Comparison of ENCODE assay signal across 8 mouse cellular contexts in the genomic region with DNA sequence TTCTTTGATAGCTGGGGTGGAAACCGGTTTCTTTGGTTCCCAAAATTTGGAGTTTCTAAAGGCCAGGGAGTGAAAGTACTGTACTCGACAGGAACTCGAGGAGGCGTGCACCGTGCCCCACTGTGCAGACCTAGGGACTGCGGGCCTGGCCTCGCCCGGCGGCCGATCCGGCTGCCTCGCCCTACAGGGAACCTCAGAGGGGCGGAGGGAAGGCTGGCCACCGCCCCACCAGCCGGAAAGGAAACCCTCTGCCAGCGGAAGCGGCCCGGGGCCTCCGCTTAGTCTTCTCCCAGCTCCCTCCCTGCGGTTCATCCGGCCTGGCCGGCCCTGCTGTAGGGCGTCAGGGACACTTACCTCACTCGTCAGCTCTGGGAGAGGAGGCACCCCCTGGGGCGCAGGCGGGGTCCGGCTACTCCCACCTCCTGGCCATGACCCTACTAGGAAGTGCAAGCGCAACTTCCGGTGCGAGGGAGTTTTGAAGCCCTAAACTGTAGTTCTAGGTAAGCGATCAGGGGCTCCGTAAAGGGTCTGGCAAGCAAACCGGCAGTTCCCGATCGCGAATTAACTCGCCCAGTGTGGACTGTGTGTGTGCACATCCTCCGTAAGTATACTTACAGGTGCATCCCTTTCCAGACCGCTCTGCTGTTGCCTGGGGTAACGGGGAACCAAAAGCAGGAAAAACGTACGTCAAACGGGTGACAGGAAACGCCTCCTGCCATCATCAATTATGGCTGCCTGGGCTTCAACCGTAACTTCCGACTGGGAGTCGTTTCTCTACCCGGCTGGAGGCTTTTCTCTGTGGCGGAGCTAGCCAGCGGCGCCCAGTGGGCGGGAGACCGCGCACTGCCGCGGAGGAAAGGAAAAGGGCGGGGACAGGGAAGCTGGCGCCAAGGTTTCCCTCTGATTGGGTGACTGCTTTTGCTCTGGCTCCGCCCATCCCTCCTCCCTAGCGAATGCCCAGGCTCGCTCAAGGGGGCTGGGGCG. TPM values are rescaled to one million over a fixed set of nuclear protein-coding genes. Genes with fewer than 3 reads are reported as not detected.
DNase-seq lines count a peak whose midpoint lies in the region; ATAC-seq lines count a peak whose summit lies in the region.

A gene (plus strand): TSS at position 505 of the 984 bp plus-strand sequence.
A gene (minus strand): TSS at position 826 of the 984 bp plus-strand sequence.

- H3K4me1 ChIP-seq in intestine, embryonic 14.5 days (replicated peaks; ENCODE audit: control insufficient read depth, insufficient read depth, low read length), result peaks cover 19% of the 10 kb centered on the region; the same call in 1 of the 2 replicates

- peak within 1 kb of the TSS; percentile 60 for H3K4me2 ChIP-seq in intestine, embryonic 14.5 days (ENCODE audit: low read length)

- intact Hi-C loops in left cerebral cortex, postnatal 14 days (cut with DNase I), result no loop called here

- no peaks in the 10 kb centered on the region for H3K27me3 ChIP-seq in intestine, embryonic 14.5 days (replicated peaks; ENCODE audit: control insufficient read depth, insufficient read depth, low read length)

- H3K9me3 ChIP-seq in intestine, embryonic 14.5 days (ENCODE audit: control insufficient read depth, low read length), result no peaks in the 10 kb centered on the region

- under 1% methylated on average over 59 of the region's 62 CpGs for WGBS in intestine, embryonic 14.5 days

- ATAC-seq in intestine, embryonic 14.5 days (replicated peaks; ENCODE audit: low FRiP score, low TSS enrichment, low read depth), result peak; percentile 92

- peak within 1 kb of the TSS; percentile 74 for H3K4me3 ChIP-seq in intestine, embryonic 14.5 days (ENCODE audit: low read depth, low read length)

- peak within 1 kb of the TSS; percentile 92 for H3K9ac ChIP-seq in intestine, embryonic 14.5 days (ENCODE audit: low read length)

- H3K36me3 ChIP-seq in intestine, embryonic 14.5 days (ENCODE audit: control insufficient read depth, insufficient read depth, low read length), result peaks cover 5% of the 10 kb centered on the region; the same call in 1 of the 2 replicates

- DNase-seq in adrenal gland, adult 18-20 months (ENCODE audit: low spot score in 2 of 2), result peak; percentile 89 to 92
- peak; percentile 100 for DNase-seq in embryo, embryonic 11 days
- DNase-seq in gastrocnemius, postnatal 25 days, result peak; percentile 100
- peak; percentile 98 for DNase-seq in intestine, embryonic 14.5 days (ENCODE audit: low spot score)
- DNase-seq in left cerebral cortex, postnatal 14 days (ENCODE audit: low spot score in 2 of 2), result peak; percentile 98 to 100
- peak; percentile 99 for DNase-seq in mesoderm, embryonic 11.5 days (ENCODE audit: low read depth, low spot score)
- peak; percentile 98 to 99 for DNase-seq in right cerebral cortex, postnatal 36 days (ENCODE audit: low spot score in 2 of 2)
- DNase-seq in yolk sac, embryonic 10.5 days (ENCODE audit: low spot score), result peak; percentile 100

- H3K27ac ChIP-seq in intestine, embryonic 14.5 days (ENCODE audit: low read depth), result peak within 1 kb of the TSS; percentile 97

RNA-seq across cellular contexts. Expression of the first gene that starts in this region (rescaled TPM):
- 10 to 100 TPM; 40.3 to 48.7 TPM for total RNA-seq in adrenal gland, adult 18-20 months (2021)
- total RNA-seq in gastrocnemius, postnatal 25 days (2021), result 10 to 100 TPM; 20.1 to 21.9 TPM
- 49.2 and 54.7 TPM in 2 replicates for polyA plus RNA-seq in intestine, embryonic 14.5 days (2014; fragmentation: Nextera tagmentation; extraction: Ambion mirVana)
- 10 to 100 TPM; 49.1 to 52.4 TPM for total RNA-seq in left cerebral cortex, postnatal 14 days (2021)

RNA-seq across cellular contexts. Expression of the second gene that starts in this region (rescaled TPM):
- total RNA-seq in adrenal gland, adult 18-20 months (2021), result 10 to 100 TPM; 21.0 to 27.3 TPM
- total RNA-seq in gastrocnemius, postnatal 25 days (2021), result 10 to 100 TPM; 30.7 to 34.1 TPM
- 89.9 and 91.4 TPM in 2 replicates for polyA plus RNA-seq in intestine, embryonic 14.5 days (2014; fragmentation: Nextera tagmentation; extraction: Ambion mirVana)
- 10 to 100 TPM; 73.0 to 75.9 TPM for total RNA-seq in left cerebral cortex, postnatal 14 days (2021)

Comparison
In these comparisons a context has a peak if more than half of its experiments do, and no peak if none do; other contexts are left out.
1. Peak in every context shown above with its lines: DNase-seq, ATAC-seq, H3K4me3 ChIP-seq and H3K27ac ChIP-seq.